ENCODE assay signal across 28 mouse cellular contexts in the genomic region with DNA sequence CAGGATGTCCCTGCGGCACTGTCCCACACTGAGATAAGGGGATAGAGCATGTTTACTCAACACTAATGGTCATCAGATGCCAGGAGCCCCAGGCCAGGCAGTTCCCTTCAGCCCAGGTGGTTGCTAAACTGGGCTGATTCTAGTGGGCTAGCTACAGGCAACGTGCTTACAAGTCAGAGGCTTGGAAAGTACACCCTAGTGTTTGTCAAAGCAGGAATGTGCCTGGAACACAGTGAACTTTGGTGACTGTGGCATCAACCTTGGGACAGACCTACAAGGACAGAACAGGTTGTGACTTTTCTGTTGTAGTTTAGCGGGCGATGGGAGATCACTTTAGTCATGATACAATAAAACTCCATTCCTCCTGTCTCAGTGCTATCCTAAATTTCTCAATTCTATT.
"Had no signal": no experiment of that assay in that cellular context is flagged by ENCODE, and none has a peak within 500 bp of the region (broad histone marks: within the 10 kb centered on the region; RNA-seq: fewer than 3 reads in every experiment).

No protein-coding gene starts in this region.

- H3K9me3 ChIP-seq: embryonic facial prominence, embryonic 10.5 days; embryonic facial prominence, embryonic 12.5 days; embryonic facial prominence, embryonic 13.5 days; embryonic facial prominence, embryonic 15.5 days; forebrain, embryonic 10.5 days; forebrain, embryonic 12.5 days; forebrain, embryonic 13.5 days; forebrain, embryonic 15.5 days had no signal

- H3K4me2 ChIP-seq: embryonic facial prominence, embryonic 12.5 days; embryonic facial prominence, embryonic 13.5 days; embryonic facial prominence, embryonic 15.5 days; forebrain, embryonic 12.5 days; forebrain, embryonic 13.5 days; forebrain, embryonic 15.5 days had no signal

- H3K4me1 ChIP-seq: embryonic facial prominence, embryonic 10.5 days; embryonic facial prominence, embryonic 12.5 days; embryonic facial prominence, embryonic 13.5 days; embryonic facial prominence, embryonic 15.5 days; forebrain, embryonic 10.5 days; forebrain, embryonic 12.5 days; forebrain, embryonic 13.5 days; forebrain, embryonic 15.5 days had no signal

- DNase-seq: cerebellum, adult 2 months; cerebellum, adult 8-10 months; cerebellum, adult 9-10 months; cerebellum, adult 9-11 months; cerebellum, postnatal 10 days; cerebellum, postnatal 14 days; cerebellum, postnatal 25 days; cerebellum, postnatal 36 days; embryo, embryonic 11 days; forebrain, postnatal 0 days; gastrocnemius, adult 2 months; gastrocnemius, postnatal 10 days; gastrocnemius, postnatal 14 days; gastrocnemius, postnatal 25 days; gastrocnemius, postnatal 36 days; heart, adult 18-20 months; heart, adult 2 months had no signal

- H3K9ac ChIP-seq: embryonic facial prominence, embryonic 12.5 days; embryonic facial prominence, embryonic 13.5 days; embryonic facial prominence, embryonic 15.5 days; forebrain, embryonic 12.5 days; forebrain, embryonic 13.5 days; forebrain, embryonic 15.5 days; forebrain, postnatal 0 days had no signal

- ATAC-seq: forebrain, embryonic 13.5 days; forebrain, embryonic 14.5 days; forebrain, embryonic 15.5 days; forebrain, embryonic 16.5 days; forebrain, postnatal 0 days had no signal

- H3K27ac ChIP-seq: embryonic facial prominence, embryonic 10.5 days; embryonic facial prominence, embryonic 12.5 days; embryonic facial prominence, embryonic 13.5 days; embryonic facial prominence, embryonic 15.5 days; forebrain, embryonic 10.5 days; forebrain, embryonic 12.5 days; forebrain, embryonic 13.5 days; forebrain, embryonic 15.5 days; gastrocnemius, adult 2 months; heart, adult 2 months had no signal

- H3K36me3 ChIP-seq: embryonic facial prominence, embryonic 10.5 days; embryonic facial prominence, embryonic 12.5 days; embryonic facial prominence, embryonic 13.5 days; embryonic facial prominence, embryonic 15.5 days; forebrain, embryonic 10.5 days; forebrain, embryonic 12.5 days; forebrain, embryonic 15.5 days had no signal

- H3K4me3 ChIP-seq: embryonic facial prominence, embryonic 10.5 days; embryonic facial prominence, embryonic 12.5 days; embryonic facial prominence, embryonic 13.5 days; embryonic facial prominence, embryonic 15.5 days; erythroblast, embryonic 14.5 days; forebrain, embryonic 10.5 days; forebrain, embryonic 12.5 days; forebrain, embryonic 13.5 days; forebrain, embryonic 15.5 days; gastrocnemius, adult 2 months; heart, adult 2 months had no signal

- H3K27me3 ChIP-seq: embryonic facial prominence, embryonic 12.5 days; embryonic facial prominence, embryonic 13.5 days; embryonic facial prominence, embryonic 15.5 days; forebrain, embryonic 12.5 days; forebrain, embryonic 13.5 days; forebrain, embryonic 15.5 days had no signal
